Mouse (Mus musculus): ENCODE data around the gene Capn2.

The Capn2 gene

GRCm38 (mm10) chr1:182461261-182461660 lies 56.1 kb downstream of the Capn2 start:
- peak; percentile 25 to 30 for DNase-seq (ENCODE audit: low spot score in 2 of 2)

GRCm38 (mm10) chr1:182460291-182461244 lies 56.8 kb downstream of the Capn2 start:
- peak; percentile 22 to 27 for DNase-seq (ENCODE audit: low spot score in 2 of 2)

- DNase-seq (ENCODE audit: low spot score in 2 of 2): no peak
Measured at GRCm38 (mm10) chr1:182459436-182459835, 58.0 kb downstream of the Capn2 start.

GRCm38 (mm10) chr1:182458556-182458955 lies 58.9 kb downstream of the Capn2 start:
- DNase-seq (ENCODE audit: low spot score in 2 of 2): no peak

- no peak for DNase-seq (ENCODE audit: low spot score in 2 of 2)
Measured at GRCm38 (mm10) chr1:182455080-182455479, 62.3 kb downstream of the Capn2 start.

GRCm38 (mm10) chr1:182452473-182452872 lies 64.9 kb downstream of the Capn2 start:
- no peak for DNase-seq (ENCODE audit: low spot score in 2 of 2)

- DNase-seq (ENCODE audit: low spot score in 2 of 2): no peak
Measured at GRCm38 (mm10) chr1:182448276-182449035, 69.0 kb downstream of the Capn2 start.

GRCm38 (mm10) chr1:182444116-182444515 lies 73.3 kb downstream of the Capn2 start:
- DNase-seq (ENCODE audit: low spot score in 2 of 2): no peak

GRCm38 (mm10) chr1:182441791-182442473 lies 75.5 kb downstream of the Capn2 start:
- no peak for DNase-seq (ENCODE audit: low spot score in 2 of 2)

GRCm38 (mm10) chr1:182439546-182440222 lies 77.7 kb downstream of the Capn2 start:
- DNase-seq (ENCODE audit: low spot score in 2 of 2): peak; percentile 67 to 80

- DNase-seq (ENCODE audit: low spot score in 2 of 2): no peak
Measured at GRCm38 (mm10) chr1:182436746-182437145, 80.7 kb downstream of the Capn2 start.

GRCm38 (mm10) chr1:182432059-182432458 lies 85.3 kb downstream of the Capn2 start:
- DNase-seq (ENCODE audit: low spot score in 2 of 2): no peak

GRCm38 (mm10) chr1:182430676-182431075 lies 86.7 kb downstream of the Capn2 start:
- no peak for DNase-seq (ENCODE audit: low spot score in 2 of 2)

GRCm38 (mm10) chr1:182429826-182430225 lies 87.6 kb downstream of the Capn2 start:
- DNase-seq (ENCODE audit: low spot score in 2 of 2): no peak

- peak; percentile 54 to 71 for DNase-seq (ENCODE audit: low spot score in 2 of 2)
Measured at GRCm38 (mm10) chr1:182427426-182427825, 90.0 kb downstream of the Capn2 start.

- no peak for DNase-seq (ENCODE audit: low spot score in 2 of 2)
Measured at GRCm38 (mm10) chr1:182426444-182426843, 91.0 kb downstream of the Capn2 start.

GRCm38 (mm10) chr1:182425176-182425575 lies 92.2 kb downstream of the Capn2 start:
- no peak for DNase-seq (ENCODE audit: low spot score in 2 of 2)

- DNase-seq (ENCODE audit: low spot score in 2 of 2): no peak
Measured at GRCm38 (mm10) chr1:182424274-182424673, 93.1 kb downstream of the Capn2 start.

GRCm38 (mm10) chr1:182419481-182419880 lies 97.9 kb downstream of the Capn2 start:
- DNase-seq (ENCODE audit: low spot score in 2 of 2): no peak
